Mouse (Mus musculus) bone marrow, adult 2 months (tissue): ENCODE data around the gene Gipc2.

ENCODE experiments used
- CTCF ChIP-seq: fragments of 200-500 bp; IDR thresholded peaks from 2 replicates; pipeline ENCODE4 v1.5.1; 2011; ENCODE audit warnings: low read length, control low read depth; ENCODE audit not compliant: control insufficient read depth, insufficient read depth
- POLR2A ChIP-seq: fragments of 200-500 bp; IDR thresholded peaks from 2 replicates; pipeline ENCODE4 v1.6.1; 2011; ENCODE audit warnings: low read depth, mild to moderate bottlenecking, control low read depth, low read length, borderline replicate concordance; ENCODE audit not compliant: control insufficient read depth

GRCm38 (mm10) chr3:152199125-152199524 lies 33.1 kb upstream of the Gipc2 start:
- no peak for TF ChIP-seq CTCF
- TF ChIP-seq POLR2A, result no peak
